Mouse (Mus musculus) neural tube, embryonic 14.5 days (tissue): ENCODE measurements at regions not wholly inside any gene's neighbourhood (a gene's known extent, or its start where the extent isn't known, plus 50 kb on each side); places are given as distances from the start of the nearest gene placed in this dataset.
A peak's percentile ranks its signal among the peaks of the same experiment; 100 is the strongest.

ENCODE experiments used
- ATAC-seq: fragments of 200-750 bp; cut with Nextera tagmentation; 2 replicates; pipeline ENCODE4 v1.8.0; 2017; ENCODE audit warnings: low read depth, mild to moderate bottlenecking, moderate TSS enrichment, moderate library complexity
- H3K27ac ChIP-seq: fragments of 300-500 bp; sonication (generic); 2 replicates; pipeline ENCODE4 v1.5.1; 2014; ENCODE audit warnings: low read depth, mild to moderate bottlenecking, control low read depth, low read length, moderate library complexity, mixed read lengths
- H3K27me3 ChIP-seq: fragments of 300-500 bp; sonication (generic); 2 replicates; pipeline ENCODE4 v1.6.1; 2014; ENCODE audit warnings: low read length; ENCODE audit not compliant: control insufficient read depth, insufficient read depth
- H3K36me3 ChIP-seq: fragments of 300-500 bp; sonication (generic); 2 replicates; pipeline ENCODE4 v1.6.1; 2014; ENCODE audit warnings: low read length, mixed read lengths; ENCODE audit not compliant: control insufficient read depth, insufficient read depth
- H3K4me1 ChIP-seq: fragments of 300-500 bp; sonication (generic); 2 replicates; pipeline ENCODE4 v1.6.1; 2014; ENCODE audit warnings: low read length; ENCODE audit not compliant: control insufficient read depth, insufficient read depth
- H3K4me2 ChIP-seq: fragments of 300-500 bp; sonication (generic); 2 replicates; pipeline ENCODE4 v1.6.1; 2014; ENCODE audit warnings: mild to moderate bottlenecking, low read depth, low read length, control low read depth
- H3K4me3 ChIP-seq: fragments of 300-500 bp; sonication (generic); 2 replicates; pipeline ENCODE4 v1.5.1; 2014; ENCODE audit warnings: low read depth, low read length, control low read depth, mixed read lengths
- H3K9ac ChIP-seq: fragments of 300-500 bp; sonication (generic); replicated peaks from 2 replicates; pipeline ENCODE4 v1.6.1; 2014; ENCODE audit warnings: low read depth, mild to moderate bottlenecking, control low read depth, low read length, mixed read lengths
- H3K9me3 ChIP-seq: fragments of 300-500 bp; sonication (generic); 2 replicates; pipeline ENCODE4 v1.6.1; 2016; ENCODE audit warnings: low read length; ENCODE audit not compliant: control insufficient read depth
- WGBS: fragments of 180-500 bp; shearing (Covaris S2); extraction: QIAGEN DNeasy Blood & Tissue Kit; methylation state at CpG from one replicate; pipeline ENCODE4 v1.1.7; 2014; 5-methylcytosine and 5-hydroxymethylcytosine counted together

DNA sequence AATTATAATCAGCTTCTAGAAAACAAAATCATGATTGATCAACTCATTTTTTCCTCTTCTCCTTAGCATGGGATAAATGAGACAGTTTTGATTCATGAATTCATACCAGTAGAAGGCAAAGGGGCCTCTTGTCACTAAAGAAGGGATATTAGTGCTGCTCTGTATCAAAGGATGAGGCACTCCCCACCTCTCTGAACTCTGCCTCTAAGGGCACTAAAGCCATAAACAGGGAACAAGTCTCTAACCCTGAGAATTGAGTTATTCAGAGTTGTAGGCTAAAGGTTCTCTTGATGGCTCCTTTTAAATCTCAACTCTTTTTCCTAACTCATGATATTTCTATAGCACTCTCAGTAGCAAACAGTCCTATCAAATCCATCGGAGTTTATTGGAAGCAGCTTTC, 442.8 kb downstream of the Dync2h1 start:
- no peak for ATAC-seq
- Histone ChIP-seq H3K36me3 (no peaks in the 10 kb centered on the region), H3K4me3 (no peak overlapping the region), H3K4me2 (no peak overlapping the region), H3K9ac (no peak overlapping the region), H3K27me3 (no peaks in the 10 kb centered on the region), H3K4me1 (no peaks in the 10 kb centered on the region), H3K9me3 (no peaks in the 10 kb centered on the region), H3K27ac (no peak overlapping the region)
- 65% methylated on average over 1 of the region's 1 CpGs for WGBS

DNA sequence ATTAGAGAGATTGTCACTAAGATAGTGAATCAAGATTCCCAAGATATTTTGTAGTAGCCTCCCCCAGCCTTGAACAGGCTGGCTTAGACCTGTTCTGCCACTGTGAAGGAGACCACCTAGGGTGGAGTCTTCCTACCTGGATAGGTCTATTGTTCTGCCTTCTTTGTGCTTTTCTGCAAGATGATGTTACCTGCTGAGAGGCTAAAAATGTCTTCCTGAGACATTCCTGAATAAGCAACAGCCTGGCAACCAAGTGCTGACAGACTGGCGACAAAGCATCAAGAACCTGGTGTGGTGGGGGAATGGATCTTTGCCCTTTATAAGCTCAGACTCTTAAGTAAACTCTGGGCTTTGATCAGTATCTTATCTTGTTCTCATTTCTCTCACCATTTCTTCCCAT, 447.8 kb downstream of the Dync2h1 start:
- Histone ChIP-seq H3K4me1 (no peaks in the 10 kb centered on the region), H3K9ac (no peak overlapping the region), H3K27me3 (no peaks in the 10 kb centered on the region), H3K4me2 (no peak overlapping the region), H3K27ac (no peak overlapping the region), H3K36me3 (no peaks in the 10 kb centered on the region), H3K9me3 (no peaks in the 10 kb centered on the region), H3K4me3 (no peak overlapping the region)
- WGBS, result 83% methylated on average over 1 of the region's 1 CpGs
- ATAC-seq, result no peak

DNA sequence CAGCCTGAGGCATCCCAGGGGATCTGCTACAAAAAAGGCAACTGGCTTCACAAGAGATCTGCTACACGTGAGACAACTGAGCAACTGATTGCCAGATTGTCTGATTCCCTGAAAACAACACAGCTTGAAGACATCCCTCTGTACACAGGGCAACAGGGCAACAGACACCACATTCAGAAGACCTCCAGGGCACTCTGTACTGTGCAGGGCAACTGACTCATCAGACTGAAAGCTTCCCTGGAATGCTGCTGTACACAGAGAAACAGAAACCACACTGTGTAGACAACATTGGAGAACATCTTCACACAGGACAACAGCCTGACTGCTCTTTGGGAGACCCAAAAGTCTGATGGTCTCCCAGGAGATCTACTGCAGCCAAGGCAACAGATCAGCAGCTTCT, 456.8 kb upstream of the Ddi1 start:
- Histone ChIP-seq H3K9ac (no peak overlapping the region), H3K4me3 (no peak overlapping the region), H3K4me2 (no peak overlapping the region), H3K36me3 (no peaks in the 10 kb centered on the region), H3K27ac (no peak overlapping the region), H3K9me3 (no peaks in the 10 kb centered on the region), H3K27me3 (no peaks in the 10 kb centered on the region), H3K4me1 (no peaks in the 10 kb centered on the region)
- WGBS, result 36% methylated on average over 1 of the region's 1 CpGs
- no peak; the same call in 1 of the 2 replicates for ATAC-seq

DNA sequence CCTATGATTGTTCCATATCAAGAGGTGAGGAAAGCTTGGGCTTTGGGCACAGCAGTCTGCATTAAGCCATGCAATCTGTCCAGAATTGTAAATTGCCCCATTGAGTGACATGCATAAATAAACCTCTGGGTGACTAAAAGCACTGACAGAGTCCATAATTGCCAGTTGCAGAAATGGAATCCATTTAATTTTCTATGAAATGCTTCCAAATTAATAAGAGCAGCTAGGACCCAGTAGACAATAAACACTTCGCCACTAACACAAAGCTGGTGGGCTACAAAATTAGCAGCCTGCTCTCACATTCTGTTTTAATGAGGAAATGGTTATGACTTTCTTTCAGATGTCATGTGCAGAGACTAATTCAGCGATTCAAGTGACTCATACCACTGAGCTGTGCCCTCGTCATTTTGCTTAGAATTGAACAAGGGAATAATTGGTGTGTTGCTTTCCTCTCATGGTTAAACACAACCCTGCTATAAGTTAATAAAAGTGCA, 407.6 kb upstream of the Ddi1 start:
- no peak overlapping the region for H3K4me3 ChIP-seq
- H3K9me3 ChIP-seq, result no peaks in the 10 kb centered on the region
- no peak overlapping the region for H3K9ac ChIP-seq
- no peak overlapping the region for H3K27ac ChIP-seq
- no peaks in the 10 kb centered on the region for H3K27me3 ChIP-seq
- WGBS, result 59% methylated on average over 3 of the region's 3 CpGs
- no peaks in the 10 kb centered on the region for H3K4me1 ChIP-seq
- no peak overlapping the region for H3K4me2 ChIP-seq
- H3K36me3 ChIP-seq, result no peaks in the 10 kb centered on the region
- ATAC-seq, result peak; percentile 58; the same call in 1 of the 2 replicates

DNA sequence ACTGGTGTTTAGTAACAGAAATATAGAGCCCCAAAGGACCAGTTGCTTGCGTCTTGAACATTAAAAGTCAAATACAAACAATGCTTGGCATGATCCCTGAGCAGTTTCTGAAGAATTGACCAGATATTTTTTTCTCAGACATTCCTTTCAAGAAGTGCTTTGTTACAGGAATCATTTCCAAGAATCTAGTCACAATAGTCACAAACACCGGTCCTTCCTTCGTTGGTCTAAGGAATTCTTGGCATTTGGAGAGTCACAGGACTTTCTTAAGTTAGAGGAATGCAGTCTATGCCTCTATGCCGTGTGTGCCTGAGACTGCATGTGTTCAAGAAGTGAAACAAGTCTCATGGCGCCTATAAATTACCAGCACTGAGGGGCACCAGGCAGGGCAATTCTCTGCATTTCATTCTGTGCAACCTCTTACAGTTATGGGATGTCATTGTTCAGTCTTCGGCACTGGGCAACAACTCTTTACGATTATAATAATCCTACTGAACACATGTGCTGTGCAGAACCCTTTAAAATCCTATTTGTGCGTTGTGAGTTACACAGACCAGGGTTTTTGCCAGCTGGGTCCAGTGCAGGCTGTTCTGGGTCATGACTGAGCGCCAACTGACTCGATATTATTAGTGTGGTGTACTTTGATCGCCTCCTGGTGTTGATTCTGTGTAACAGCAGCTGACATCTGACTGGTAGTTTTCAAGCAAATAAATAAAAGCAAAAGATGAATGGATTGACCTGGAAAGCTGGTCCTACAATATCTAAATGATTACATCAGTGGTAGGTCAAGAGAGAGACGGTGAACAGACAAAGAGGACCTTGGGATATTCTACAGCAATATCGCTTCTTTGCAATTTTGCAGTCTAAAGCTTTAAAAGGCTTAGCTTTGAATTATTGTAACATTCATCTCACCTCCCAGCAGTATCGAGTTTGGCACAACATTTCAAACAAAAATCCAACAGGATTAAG, 398.6 kb upstream of the Ddi1 start:
- no peaks in the 10 kb centered on the region for H3K4me1 ChIP-seq
- no peaks in the 10 kb centered on the region for H3K36me3 ChIP-seq
- no peak overlapping the region for H3K9ac ChIP-seq
- H3K27ac ChIP-seq, result peak overlapping the region; percentile 25; the same call in 1 of the 2 replicates
- no peaks in the 10 kb centered on the region for H3K9me3 ChIP-seq
- H3K27me3 ChIP-seq, result no peaks in the 10 kb centered on the region
- peak; percentile 97 for ATAC-seq
- 35% methylated on average over 14 of the region's 14 CpGs for WGBS
- H3K4me3 ChIP-seq, result no peak overlapping the region; the same call in 1 of the 2 replicates
- H3K4me2 ChIP-seq, result peak overlapping the region; percentile 32; the same call in 1 of the 2 replicates

DNA sequence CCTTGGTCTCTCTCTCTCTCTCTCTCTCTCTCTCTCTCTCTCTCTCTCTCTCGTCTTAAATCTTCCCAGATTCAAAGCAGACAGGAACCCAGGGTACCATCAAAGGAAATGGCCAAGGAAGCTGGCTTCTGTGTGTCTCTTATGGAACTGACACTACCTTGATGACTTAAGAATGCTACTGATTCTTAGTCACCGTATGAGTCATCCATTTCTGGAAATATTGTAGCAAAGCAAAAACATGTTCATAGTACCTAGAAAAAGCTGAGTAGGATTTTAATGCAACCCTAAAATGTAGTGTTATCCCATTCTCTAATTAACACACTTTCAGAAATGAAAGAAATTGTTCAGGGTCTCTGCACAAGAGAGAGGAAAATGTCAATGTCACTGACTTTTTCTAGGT, 396.0 kb upstream of the Ddi1 start:
- Histone ChIP-seq H3K27ac (no peak overlapping the region), H3K9ac (no peak overlapping the region), H3K4me1 (no peaks in the 10 kb centered on the region), H3K4me2 (no peak overlapping the region), H3K9me3 (no peaks in the 10 kb centered on the region), H3K4me3 (no peak overlapping the region), H3K36me3 (no peaks in the 10 kb centered on the region), H3K27me3 (no peaks in the 10 kb centered on the region)
- 61% methylated on average over 2 of the region's 2 CpGs for WGBS
- ATAC-seq, result no peak

DNA sequence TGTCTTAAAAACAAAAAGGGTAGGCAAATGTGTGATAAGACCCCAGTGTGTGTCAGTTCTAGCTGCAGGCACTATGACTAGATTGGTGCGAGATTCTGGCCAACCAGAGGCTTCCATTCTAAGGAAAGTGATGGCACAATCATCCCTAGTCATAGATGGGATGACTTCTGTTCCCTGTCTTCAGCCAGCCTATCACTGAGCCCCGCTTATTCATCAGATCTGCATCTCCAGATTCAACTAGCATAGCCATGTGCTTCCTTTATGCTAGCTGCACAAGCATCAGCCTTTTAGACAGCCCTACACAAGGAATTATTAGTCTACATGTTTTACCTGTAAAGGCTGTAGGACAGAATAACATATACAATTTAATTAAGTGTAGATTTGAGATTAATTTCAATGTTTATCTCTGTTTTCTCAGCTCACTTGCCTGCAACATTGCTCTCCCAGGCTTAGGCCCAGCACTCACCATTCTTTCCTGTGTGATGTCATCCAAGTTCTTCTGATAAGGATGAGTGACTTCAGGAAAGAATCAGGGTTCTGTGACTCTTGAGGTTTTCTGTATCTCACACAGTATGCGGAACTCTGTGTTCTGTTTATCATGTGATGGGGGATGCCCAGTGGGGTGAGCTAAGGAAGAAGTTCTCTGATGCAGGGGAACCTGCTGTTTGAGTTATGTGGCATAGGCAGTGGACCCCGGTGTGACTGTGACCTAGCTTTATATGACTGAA, 382.8 kb upstream of the Ddi1 start:
- WGBS, result 86% methylated on average over 4 of the region's 4 CpGs
- no peak overlapping the region for H3K27ac ChIP-seq
- H3K27me3 ChIP-seq, result no peaks in the 10 kb centered on the region
- no peaks in the 10 kb centered on the region for H3K4me1 ChIP-seq
- no peaks in the 10 kb centered on the region for H3K9me3 ChIP-seq
- H3K36me3 ChIP-seq, result no peaks in the 10 kb centered on the region
- H3K4me2 ChIP-seq, result no peak overlapping the region
- peak; percentile 38 for ATAC-seq
- no peak overlapping the region for H3K4me3 ChIP-seq
- no peak overlapping the region for H3K9ac ChIP-seq

DNA sequence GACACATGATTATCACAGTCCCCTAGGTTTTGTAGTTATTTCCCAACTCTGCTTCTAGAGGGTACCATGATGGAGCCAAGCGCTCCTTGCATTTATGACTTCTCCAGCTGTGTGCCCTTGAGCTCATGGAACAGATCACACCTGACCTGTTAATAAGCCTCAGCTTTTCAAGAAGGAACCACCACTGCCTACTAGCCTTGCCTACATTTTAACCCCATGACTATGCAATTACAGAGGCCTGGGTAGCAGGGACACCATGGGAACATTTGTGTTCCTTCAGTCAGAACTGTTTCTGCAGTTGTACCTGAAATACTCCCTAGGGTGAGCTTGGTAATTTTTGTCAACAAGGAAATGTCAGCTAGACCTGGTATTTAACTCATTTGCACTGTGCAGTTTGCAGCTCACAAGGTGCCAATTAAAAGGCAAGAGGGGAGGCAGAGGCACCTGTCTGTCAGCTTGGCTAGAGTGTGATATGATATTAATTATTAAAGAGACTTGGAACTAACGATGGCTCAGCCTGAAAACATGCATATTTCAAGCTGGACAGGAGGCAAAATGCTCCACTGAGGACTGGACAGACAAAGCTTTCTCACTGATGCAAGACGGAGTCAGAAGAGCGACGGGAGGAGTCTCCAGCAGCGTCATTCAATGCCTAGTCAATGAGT, 382.1 kb upstream of the Ddi1 start:
- Histone ChIP-seq H3K4me3 (no peak overlapping the region), H3K27me3 (no peaks in the 10 kb centered on the region), H3K36me3 (no peaks in the 10 kb centered on the region), H3K4me1 (no peaks in the 10 kb centered on the region), H3K9me3 (no peaks in the 10 kb centered on the region), H3K27ac (no peak overlapping the region), H3K4me2 (no peak overlapping the region), H3K9ac (no peak overlapping the region)
- 66% methylated on average over 6 of the region's 6 CpGs for WGBS
- ATAC-seq, result peak; percentile 24; the same call in 1 of the 2 replicates
